Comparison of ENCODE assay signal across 7 mouse cellular contexts in the genomic region with DNA sequence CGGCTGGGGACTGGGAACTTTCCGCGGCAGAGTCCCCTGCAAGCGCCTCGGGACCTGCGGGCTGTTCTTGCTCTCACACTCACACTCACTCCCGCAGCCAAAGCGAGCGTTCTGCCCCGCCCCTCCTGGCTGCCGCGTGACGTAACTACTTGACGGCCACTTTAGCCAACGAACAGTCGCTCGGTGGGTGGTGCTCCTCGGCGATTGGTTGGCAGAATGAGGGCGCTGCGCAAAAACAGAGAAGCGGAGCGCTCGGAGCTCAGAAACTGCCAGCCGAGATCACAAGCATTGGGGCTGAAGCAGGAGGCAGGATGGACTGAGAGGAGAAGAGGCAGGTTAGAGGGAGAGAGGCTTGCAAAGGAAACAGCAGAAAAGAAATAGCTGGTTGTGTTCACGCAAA. TPM values are rescaled to one million over a fixed set of nuclear protein-coding genes. Genes with fewer than 3 reads are reported as not detected.
DNase-seq lines count a peak whose midpoint lies in the region; ATAC-seq lines count a peak whose summit lies in the region.

A gene (plus strand): TSS at position 254 of the 400 bp plus-strand sequence.

- peak; percentile 60 for DNase-seq in c-Kit-positive CD71-negative TER-119-negative erythroid progenitor cells, embryonic 14.5 days (ENCODE audit: low read depth)
- peak; percentile 98 for DNase-seq in embryonic facial prominence, embryonic 14.5 days (ENCODE audit: low spot score)
- DNase-seq in heart, adult 9 months (ENCODE audit: low spot score in 2 of 2): peak; percentile 82 to 84
- peak; percentile 81 to 90 for DNase-seq in kidney, adult 8-10 months
- peak; percentile 95 for DNase-seq in limb, embryonic 10.5 days (ENCODE audit: low spot score)
- DNase-seq in midbrain, embryonic 11.5 days (ENCODE audit: low spot score, missing footprints): peak; percentile 99

- H3K4me1 ChIP-seq in embryonic facial prominence, embryonic 14.5 days (ENCODE audit: control insufficient read depth, insufficient read depth, low read length): no peaks in the 10 kb centered on the region
- peaks cover 45% of the 10 kb centered on the region for H3K4me1 ChIP-seq in limb, embryonic 10.5 days
- peaks cover 7% of the 10 kb centered on the region; the same call in 1 of the 2 replicates for H3K4me1 ChIP-seq in midbrain, embryonic 11.5 days (ENCODE audit: control insufficient read depth, insufficient read depth, low read length)
- 0 out of 2 replicates have a peak, but pooled peaks cover 3% of the 10 kb centered on the region for H3K4me1 ChIP-seq in stomach, embryonic 14.5 days (ENCODE audit: control insufficient read depth, insufficient read depth, low read length)

- H3K4me2 ChIP-seq in embryonic facial prominence, embryonic 14.5 days (ENCODE audit: low read depth, low read length): peak within 1 kb of the TSS; percentile 97
- peak within 1 kb of the TSS; percentile 93 for H3K4me2 ChIP-seq in midbrain, embryonic 11.5 days
- H3K4me2 ChIP-seq in stomach, embryonic 14.5 days (replicated peaks; ENCODE audit: low read depth, low read length): peak within 1 kb of the TSS; percentile 97

- ATAC-seq in embryonic facial prominence, embryonic 14.5 days (ENCODE audit: low read depth): peak; percentile 93
- ATAC-seq in midbrain, embryonic 11.5 days (ENCODE audit: low FRiP score): peak; percentile 86
- ATAC-seq in stomach, embryonic 14.5 days (ENCODE audit: insufficient number of reproducible peaks, insufficient read depth, low FRiP score, low read depth): peak; percentile 91

- H3K27ac ChIP-seq in embryonic facial prominence, embryonic 14.5 days (replicated peaks; ENCODE audit: low read depth, low read length): peak within 1 kb of the TSS; percentile 84
- H3K27ac ChIP-seq in limb, embryonic 10.5 days: peak within 1 kb of the TSS; percentile 87
- H3K27ac ChIP-seq in midbrain, embryonic 11.5 days (ENCODE audit: low read depth, low read length): no peak within 1 kb of the TSS
- H3K27ac ChIP-seq in stomach, embryonic 14.5 days (ENCODE audit: low read length): no peak within 1 kb of the TSS

- peak within 1 kb of the TSS; percentile 69 for H3K4me3 ChIP-seq in embryonic facial prominence, embryonic 14.5 days (ENCODE audit: low read depth, low read length)
- H3K4me3 ChIP-seq in limb, embryonic 10.5 days: peak within 1 kb of the TSS; percentile 70
- H3K4me3 ChIP-seq in midbrain, embryonic 11.5 days (ENCODE audit: low read depth, low read length): peak within 1 kb of the TSS; percentile 61
- H3K4me3 ChIP-seq in stomach, embryonic 14.5 days (ENCODE audit: low read depth, low read length): peak within 1 kb of the TSS; percentile 60

- peak within 1 kb of the TSS; percentile 70 for H3K9ac ChIP-seq in embryonic facial prominence, embryonic 14.5 days (ENCODE audit: low read depth, low read length)
- H3K9ac ChIP-seq in midbrain, embryonic 11.5 days (ENCODE audit: low read length): peak within 1 kb of the TSS; percentile 75
- H3K9ac ChIP-seq in stomach, embryonic 14.5 days (replicated peaks; ENCODE audit: low read depth, low read length): peak within 1 kb of the TSS; percentile 38; the same call in 1 of the 2 replicates

- H3K9me3 ChIP-seq in embryonic facial prominence, embryonic 14.5 days (ENCODE audit: control insufficient read depth, low read length): no peaks in the 10 kb centered on the region
- no peaks in the 10 kb centered on the region for H3K9me3 ChIP-seq in limb, embryonic 10.5 days (replicated peaks)
- no peaks in the 10 kb centered on the region for H3K9me3 ChIP-seq in midbrain, embryonic 11.5 days (ENCODE audit: control insufficient read depth, low read length)
- no peaks in the 10 kb centered on the region for H3K9me3 ChIP-seq in stomach, embryonic 14.5 days (ENCODE audit: control insufficient read depth, low read depth, low read length)

- under 1% methylated on average over 26 of the region's 26 CpGs for WGBS in embryonic facial prominence, embryonic 14.5 days
- WGBS in limb, embryonic 10.5 days: under 1% methylated on average over 26 of the region's 26 CpGs
- under 1% methylated on average over 26 of the region's 26 CpGs for WGBS in midbrain, embryonic 11.5 days
- WGBS in stomach, embryonic 14.5 days: under 1% methylated on average over 26 of the region's 26 CpGs

- no peaks in the 10 kb centered on the region for H3K36me3 ChIP-seq in embryonic facial prominence, embryonic 14.5 days (ENCODE audit: control insufficient read depth, insufficient read depth, low read length)
- no peaks in the 10 kb centered on the region for H3K36me3 ChIP-seq in limb, embryonic 10.5 days
- no peaks in the 10 kb centered on the region for H3K36me3 ChIP-seq in midbrain, embryonic 11.5 days (ENCODE audit: control insufficient read depth, insufficient read depth, low read length)
- no peaks in the 10 kb centered on the region for H3K36me3 ChIP-seq in stomach, embryonic 14.5 days (ENCODE audit: control insufficient read depth, insufficient read depth, low read length)

- H3K27me3 ChIP-seq in embryonic facial prominence, embryonic 14.5 days (replicated peaks; ENCODE audit: control insufficient read depth, insufficient read depth, low read length): peaks cover 22% of the 10 kb centered on the region
- H3K27me3 ChIP-seq in limb, embryonic 10.5 days (ENCODE audit: low read depth, poor library complexity, severe bottlenecking): peaks cover 59% of the 10 kb centered on the region
- H3K27me3 ChIP-seq in midbrain, embryonic 11.5 days (ENCODE audit: control insufficient read depth, insufficient read depth, low read length): peaks cover 22% of the 10 kb centered on the region
- no peaks in the 10 kb centered on the region for H3K27me3 ChIP-seq in stomach, embryonic 14.5 days (ENCODE audit: control insufficient read depth, insufficient read depth, low read length)

RNA-seq across cellular contexts. Expression of the gene that starts here (rescaled TPM):
- polyA plus RNA-seq in embryonic facial prominence, embryonic 14.5 days (2014; fragmentation: Nextera tagmentation; extraction: Ambion mirVana): 6.1 and 6.3 TPM in 2 replicates
- 1.7 and 5.9 TPM in 2 replicates for polyA plus RNA-seq in limb, embryonic 10.5 days (2016; fragmentation: Nextera tagmentation; extraction: Ambion mirVana)
- 4.2 and 4.4 TPM in 2 replicates for polyA plus RNA-seq in midbrain, embryonic 11.5 days (2014; fragmentation: Nextera tagmentation; extraction: Ambion mirVana)
- polyA plus RNA-seq in stomach, embryonic 14.5 days (2014; fragmentation: Nextera tagmentation; extraction: Ambion mirVana): 2.8 and 4.2 TPM in 2 replicates

Comparison
In these comparisons a context has a peak if more than half of its experiments do, and no peak if none do; other contexts are left out.
1. H3K27ac ChIP-seq: peak in embryonic facial prominence, embryonic 14.5 days (single experiment) and limb, embryonic 10.5 days (single experiment); none in midbrain, embryonic 11.5 days (single experiment) and stomach, embryonic 14.5 days (single experiment).
2. Peak in every context shown above with its lines, with median percentiles within 50 percentile points of each other: DNase-seq, ATAC-seq, H3K4me2 ChIP-seq, H3K4me3 ChIP-seq and H3K9ac ChIP-seq.